In genomic region chr12:32186627-32187255, GRCm38 (mm10) we compare ENCODE assay signal across 22 mouse cellular contexts. TPM values are rescaled to one million over a fixed set of nuclear protein-coding genes. Genes with fewer than 3 reads are reported as not detected.
DNase-seq lines count a peak whose midpoint lies in the region; ATAC-seq and TF ChIP-seq lines count a peak whose summit lies in the region.
"Had no signal": no experiment of that assay in that cellular context is flagged by ENCODE, and none has a peak within 500 bp of the region (broad histone marks: within the 10 kb centered on the region; RNA-seq: fewer than 3 reads in every experiment).

No protein-coding gene starts in this region.

- peak; percentile 17 for DNase-seq in adrenal gland, adult 2 months
- DNase-seq in adrenal gland, postnatal 36 days: no peak
- peak; percentile 18 for DNase-seq in hindbrain, postnatal 0 days (ENCODE audit: low spot score)
- no peak for DNase-seq in hindbrain, embryonic 11.5 days (ENCODE audit: low spot score)
- peak; percentile 40 for DNase-seq in urinary bladder, postnatal 14 days (ENCODE audit: low spot score)
- no peak for DNase-seq in urinary bladder, postnatal 10 days (ENCODE audit: low spot score)
- DNase-seq in embryo, embryonic 9.5 days (ENCODE audit: extremely low spot score): no peak
- no peak for DNase-seq in thymus, postnatal 4 days
- DNase-seq: cerebellum, adult 2 months; gastrocnemius, postnatal 10 days; heart, adult 2 months; kidney, adult 18-20 months; liver, embryonic 13.5 days; lung, embryonic 14.5 days; thymus, postnatal 25 days had no signal

- H3K4me2 ChIP-seq in hindbrain, postnatal 0 days (ENCODE audit: low read depth, low read length): no peak overlapping the region
- no peak overlapping the region for H3K4me2 ChIP-seq in hindbrain, embryonic 11.5 days (replicated peaks; ENCODE audit: low read depth, low read length)
- H3K4me2 ChIP-seq: heart, embryonic 15.5 days; limb, embryonic 13.5 days; liver, embryonic 13.5 days; lung, embryonic 14.5 days; midbrain, embryonic 13.5 days had no signal

- H3K27ac ChIP-seq in hindbrain, postnatal 0 days: no peak overlapping the region
- H3K27ac ChIP-seq in hindbrain, embryonic 11.5 days (ENCODE audit: low read depth, low read length): no peak overlapping the region
- H3K27ac ChIP-seq: embryonic facial prominence, embryonic 10.5 days; forebrain, embryonic 10.5 days; heart, adult 2 months; heart, embryonic 15.5 days; hindbrain, embryonic 10.5 days; limb, embryonic 13.5 days; liver, embryonic 13.5 days; midbrain, embryonic 13.5 days had no signal

- no peaks in the 10 kb centered on the region for H3K27me3 ChIP-seq in hindbrain, postnatal 0 days (ENCODE audit: insufficient read depth, low read length)
- H3K27me3 ChIP-seq in hindbrain, embryonic 11.5 days (ENCODE audit: control insufficient read depth, insufficient read depth, low read length): no peaks in the 10 kb centered on the region
- H3K27me3 ChIP-seq: heart, embryonic 15.5 days; liver, embryonic 13.5 days; midbrain, embryonic 13.5 days had no signal

- no peaks in the 10 kb centered on the region for H3K36me3 ChIP-seq in hindbrain, postnatal 0 days (ENCODE audit: insufficient read depth, low read length)
- no peaks in the 10 kb centered on the region for H3K36me3 ChIP-seq in hindbrain, embryonic 11.5 days (ENCODE audit: control insufficient read depth, insufficient read depth, low read length)
- H3K36me3 ChIP-seq: embryonic facial prominence, embryonic 10.5 days; forebrain, embryonic 10.5 days; heart, embryonic 15.5 days; hindbrain, embryonic 10.5 days; limb, embryonic 13.5 days; liver, embryonic 13.5 days; midbrain, embryonic 13.5 days had no signal

- TF ChIP-seq CTCF in hindbrain, postnatal 0 days (IDR thresholded peaks at IDR 0.05; ENCODE audit: low read depth): peak; percentile 30

- no peaks in the 10 kb centered on the region for H3K9me3 ChIP-seq in hindbrain, postnatal 0 days (ENCODE audit: low read length)
- no peaks in the 10 kb centered on the region for H3K9me3 ChIP-seq in hindbrain, embryonic 11.5 days (ENCODE audit: control insufficient read depth, low read length)
- H3K9me3 ChIP-seq: embryonic facial prominence, embryonic 10.5 days; forebrain, embryonic 10.5 days; heart, embryonic 15.5 days; hindbrain, embryonic 10.5 days; limb, embryonic 13.5 days; liver, embryonic 13.5 days; midbrain, embryonic 13.5 days had no signal

- no peaks in the 10 kb centered on the region for H3K4me1 ChIP-seq in hindbrain, postnatal 0 days (ENCODE audit: insufficient read depth, low read length)
- H3K4me1 ChIP-seq in hindbrain, embryonic 11.5 days (replicated peaks; ENCODE audit: control insufficient read depth, insufficient read depth, low read length): no peaks in the 10 kb centered on the region
- H3K4me1 ChIP-seq: heart, embryonic 15.5 days; limb, embryonic 13.5 days; midbrain, embryonic 13.5 days had no signal

- ATAC-seq in hindbrain, postnatal 0 days: no peak
- no peak for ATAC-seq in hindbrain, embryonic 11.5 days (ENCODE audit: low FRiP score)
- ATAC-seq: forebrain, embryonic 16.5 days; midbrain, embryonic 13.5 days had no signal

- no peak overlapping the region for H3K4me3 ChIP-seq in hindbrain, postnatal 0 days (ENCODE audit: low read length)
- no peak overlapping the region for H3K4me3 ChIP-seq in hindbrain, embryonic 11.5 days (ENCODE audit: low read depth, low read length)
- H3K4me3 ChIP-seq: embryonic facial prominence, embryonic 10.5 days; forebrain, embryonic 10.5 days; heart, adult 2 months; heart, embryonic 15.5 days; hindbrain, embryonic 10.5 days; limb, embryonic 13.5 days; liver, embryonic 13.5 days; midbrain, embryonic 13.5 days had no signal

- no peak overlapping the region for H3K9ac ChIP-seq in hindbrain, postnatal 0 days (replicated peaks; ENCODE audit: low read length)
- H3K9ac ChIP-seq in hindbrain, embryonic 11.5 days (ENCODE audit: low read depth, low read length): no peak overlapping the region
- H3K9ac ChIP-seq: heart, embryonic 15.5 days; limb, embryonic 13.5 days; liver, embryonic 13.5 days; lung, embryonic 14.5 days; midbrain, embryonic 13.5 days had no signal

- 89% methylated on average over 6 of the region's 6 CpGs for WGBS in hindbrain, postnatal 0 days
- 88% methylated on average over 6 of the region's 6 CpGs for WGBS in hindbrain, embryonic 11.5 days

RNA-seq across cellular contexts. Expression of gene Pik3cg, which starts 21.7 kb away (rescaled TPM):
- total RNA-seq in adrenal gland, adult 2 months (2021): 1 to 10 TPM; 1.8 to 2.8 TPM
- polyA plus RNA-seq in adrenal gland, adult 2 months (2012; rRNA removed): 0.73 and 0.75 TPM in 2 replicates
- 1 to 10 TPM; 1.8 to 2.2 TPM for total RNA-seq in adrenal gland, postnatal 36 days (2021)
- total RNA-seq in hindbrain, postnatal 0 days (2014; rRNA removed): 1.7 and 2.5 TPM in 2 replicates
- 0.96 and 1.1 TPM in 2 replicates for polyA plus RNA-seq in hindbrain, postnatal 0 days (2015; fragmentation: Nextera tagmentation; extraction: Ambion mirVana)
- polyA plus RNA-seq in hindbrain, embryonic 11.5 days (2014; fragmentation: Nextera tagmentation; extraction: Ambion mirVana): 1.5 and 1.6 TPM in 2 replicates

Comparison
In these comparisons a context has a peak if more than half of its experiments do, and no peak if none do; other contexts are left out.
1. DNase-seq: peak in adrenal gland, adult 2 months (single experiment), hindbrain, postnatal 0 days (single experiment) and urinary bladder, postnatal 14 days (single experiment); none in adrenal gland, postnatal 36 days (0 of 2), hindbrain, embryonic 11.5 days (single experiment), urinary bladder, postnatal 10 days (single experiment), embryo, embryonic 9.5 days (single experiment) and thymus, postnatal 4 days (single experiment).